Mouse (Mus musculus): ENCODE measurements around the gene Med13l.

The Med13l gene

GRCm38 (mm10) chr5:118732651-118733050 is 172.2 kb downstream of the Med13l start:
- DNase-seq (ENCODE audit: low spot score): no peak

- DNase-seq (ENCODE audit: low spot score): no peak
These were observed 173.1 kb downstream of the Med13l start for GRCm38 (mm10) chr5:118733566-118733965.

GRCm38 (mm10) chr5:118734455-118734854 is 174.0 kb downstream of the Med13l start:
- DNase-seq (ENCODE audit: low spot score): no peak

GRCm38 (mm10) chr5:118735738-118736137 is 175.3 kb downstream of the Med13l start:
- no peak for DNase-seq (ENCODE audit: low spot score)

GRCm38 (mm10) chr5:118737548-118737947 is 177.1 kb downstream of the Med13l start:
- peak; percentile 61 for DNase-seq (ENCODE audit: low spot score)

GRCm38 (mm10) chr5:118743067-118743466 is 182.6 kb downstream of the Med13l start:
- DNase-seq (ENCODE audit: low spot score): no peak

GRCm38 (mm10) chr5:118747026-118747425 is 186.5 kb downstream of the Med13l start:
- no peak for DNase-seq (ENCODE audit: low spot score)

GRCm38 (mm10) chr5:118751446-118752179 is 191.1 kb downstream of the Med13l start:
- DNase-seq (ENCODE audit: low spot score): no peak

- no peak for DNase-seq (ENCODE audit: low spot score)
These were observed 192.4 kb downstream of the Med13l start for GRCm38 (mm10) chr5:118752868-118753267.

GRCm38 (mm10) chr5:118753471-118754044 is 193.1 kb downstream of the Med13l start:
- no peak for DNase-seq (ENCODE audit: low spot score)

GRCm38 (mm10) chr5:118754191-118754759 is 193.8 kb downstream of the Med13l start:
- DNase-seq (ENCODE audit: low spot score): no peak

- no peak for DNase-seq (ENCODE audit: low spot score)
These were observed 195.6 kb downstream of the Med13l start for GRCm38 (mm10) chr5:118756078-118756477.

- no peak for DNase-seq (ENCODE audit: low spot score)
These were observed 197.2 kb downstream of the Med13l start for GRCm38 (mm10) chr5:118757396-118758301.

- no peak for DNase-seq (ENCODE audit: low spot score)
These were observed 200.5 kb downstream of the Med13l start for GRCm38 (mm10) chr5:118760986-118761385.

GRCm38 (mm10) chr5:118762499-118763185 is 202.2 kb downstream of the Med13l start:
- DNase-seq (ENCODE audit: low spot score): no peak

- DNase-seq (ENCODE audit: low spot score): no peak
These were observed 202.9 kb downstream of the Med13l start for GRCm38 (mm10) chr5:118763353-118763752.

- DNase-seq (ENCODE audit: low spot score): no peak
These were observed 208.7 kb downstream of the Med13l start for GRCm38 (mm10) chr5:118769143-118769542.

- no peak for DNase-seq (ENCODE audit: low spot score)
These were observed 213.4 kb downstream of the Med13l start for GRCm38 (mm10) chr5:118773866-118774265.

GRCm38 (mm10) chr5:118776396-118776795 is 215.9 kb downstream of the Med13l start:
- DNase-seq (ENCODE audit: low spot score): no peak

- no peak for DNase-seq (ENCODE audit: low spot score)
These were observed 221.1 kb downstream of the Med13l start for GRCm38 (mm10) chr5:118781598-118781997.

GRCm38 (mm10) chr5:118782139-118782538 is 221.7 kb downstream of the Med13l start:
- DNase-seq (ENCODE audit: low spot score): no peak

GRCm38 (mm10) chr5:118789226-118789625 is 228.7 kb downstream of the Med13l start:
- DNase-seq (ENCODE audit: low spot score): no peak

All from layer of hippocampus, adult 9-10 months (tissue).